Mouse (Mus musculus) layer of hippocampus, adult 9-11 months (tissue): ENCODE measurements around the gene Apof.
"Not testable (repeated sequence)": the region's sequence is repeated elsewhere in the genome, so short reads cannot be mapped to it uniquely, and the experiment has no call there.

Experiments
- DNase-seq: peaks from one replicate; pipeline ENCODE4 v3.0.0; 2022

Apof gene

GRCm38 (mm10) chr10:128259946-128260345 is 8.5 kb upstream of the Apof start:
- DNase-seq: no peak

GRCm38 (mm10) chr10:128260376-128260775 is 8.1 kb upstream of the Apof start:
- not testable (repeated sequence) for DNase-seq

GRCm38 (mm10) chr10:128262300-128262699 is 6.2 kb upstream of the Apof start:
- no peak for DNase-seq

- DNase-seq: no peak
Measured at GRCm38 (mm10) chr10:128263393-128264310, 4.8 kb upstream of the Apof start.

- no peak for DNase-seq
Measured at GRCm38 (mm10) chr10:128269206-128269910, 887 bp downstream of the Apof start.

- peak; percentile 98 for DNase-seq
Measured at GRCm38 (mm10) chr10:128270287-128270841, 1.9 kb downstream of the Apof start, which contains the start of gene Stat2. Stat2 (plus strand) TSS chr10:128270559.

- DNase-seq: no peak
Measured at GRCm38 (mm10) chr10:128270866-128271265, 2.4 kb downstream of the Apof start.

- DNase-seq: no peak
Measured at GRCm38 (mm10) chr10:128271883-128272282, 3.4 kb downstream of the Apof start.

GRCm38 (mm10) chr10:128272819-128273439 is 4.5 kb downstream of the Apof start:
- DNase-seq: not testable (repeated sequence)

- DNase-seq: not testable (repeated sequence)
Measured at GRCm38 (mm10) chr10:128275374-128275773, 6.9 kb downstream of the Apof start.

- no peak for DNase-seq
Measured at GRCm38 (mm10) chr10:128278158-128278557, 9.7 kb downstream of the Apof start.

- DNase-seq: no peak
Measured at GRCm38 (mm10) chr10:128280943-128281342, 12.5 kb downstream of the Apof start.

GRCm38 (mm10) chr10:128281682-128282081 is 13.2 kb downstream of the Apof start:
- no peak for DNase-seq

GRCm38 (mm10) chr10:128282886-128283450 is 14.5 kb downstream of the Apof start:
- no peak for DNase-seq

- no peak for DNase-seq
Measured at GRCm38 (mm10) chr10:128283604-128284579, 15.4 kb downstream of the Apof start.

- not testable (repeated sequence) for DNase-seq
Measured at GRCm38 (mm10) chr10:128290594-128290993, 22.1 kb downstream of the Apof start.

GRCm38 (mm10) chr10:128296370-128297090 is 28.1 kb downstream of the Apof start:
- no peak for DNase-seq

GRCm38 (mm10) chr10:128297221-128297620 is 28.8 kb downstream of the Apof start:
- no peak for DNase-seq

GRCm38 (mm10) chr10:128297622-128298021 is 29.2 kb downstream of the Apof start:
- DNase-seq: no peak

GRCm38 (mm10) chr10:128298243-128298642 is 29.8 kb downstream of the Apof start:
- DNase-seq: no peak

GRCm38 (mm10) chr10:128298702-128299171 is 30.3 kb downstream of the Apof start, which contains the start of gene Il23a:
Il23a (minus strand) TSS chr10:128298752.
- no peak for DNase-seq
